Mouse (Mus musculus) cerebellum, postnatal 10 days (tissue): ENCODE measurements at regions not wholly inside any gene's neighbourhood (a gene's known extent, or its start where the extent isn't known, plus 50 kb on each side); places are given as distances from the start of the nearest gene placed in this dataset.

ENCODE experiments used
- DNase-seq, 2 experiments: peaks; one replicate each; pipeline ENCODE4 v3.0.0; 2021; ENCODE audit warnings: mixed read lengths in 2 of 2

- DNase-seq, result peak; percentile 7 to 12
Observed at GRCm38 (mm10) chr15:51104362-51104761, 2780.3 kb upstream of the Gm7489 start.

- DNase-seq, result no peak
Observed at GRCm38 (mm10) chr15:51104796-51105195, 2779.9 kb upstream of the Gm7489 start.

GRCm38 (mm10) chr15:51105359-51106008 lies 2779.2 kb upstream of the Gm7489 start:
- DNase-seq, result no peak

GRCm38 (mm10) chr15:51110186-51110585 lies 2774.5 kb upstream of the Gm7489 start:
- DNase-seq, result no peak

GRCm38 (mm10) chr15:51125896-51126295 lies 2758.8 kb upstream of the Gm7489 start:
- DNase-seq, result no peak

GRCm38 (mm10) chr15:51131017-51131416 lies 2753.7 kb upstream of the Gm7489 start:
- peak in 1 of 2 experiments; percentile 13 for DNase-seq

GRCm38 (mm10) chr15:51136121-51136520 lies 2748.6 kb upstream of the Gm7489 start:
- DNase-seq, result no peak

GRCm38 (mm10) chr15:51139507-51139906 lies 2745.2 kb upstream of the Gm7489 start:
- DNase-seq, result no peak

GRCm38 (mm10) chr15:51173976-51174620 lies 2710.6 kb upstream of the Gm7489 start:
- no peak for DNase-seq

GRCm38 (mm10) chr15:51176466-51176865 lies 2708.2 kb upstream of the Gm7489 start:
- peak; percentile 34 to 40 for DNase-seq

- DNase-seq, result no peak
Observed at GRCm38 (mm10) chr15:51189134-51189533, 2695.6 kb upstream of the Gm7489 start.

GRCm38 (mm10) chr15:51197466-51198158 lies 2687.1 kb upstream of the Gm7489 start:
- no peak for DNase-seq

GRCm38 (mm10) chr15:51203351-51203750 lies 2681.4 kb upstream of the Gm7489 start:
- DNase-seq, result peak; percentile 1

GRCm38 (mm10) chr15:51206050-51206449 lies 2678.7 kb upstream of the Gm7489 start:
- DNase-seq, result no peak

- no peak for DNase-seq
Observed at GRCm38 (mm10) chr15:51206773-51207172, 2677.9 kb upstream of the Gm7489 start.

GRCm38 (mm10) chr15:51234873-51235272 lies 2649.8 kb upstream of the Gm7489 start:
- DNase-seq, result no peak

GRCm38 (mm10) chr15:51244596-51244995 lies 2640.1 kb upstream of the Gm7489 start:
- DNase-seq, result peak; percentile 13 to 22

- DNase-seq, result no peak
Observed at GRCm38 (mm10) chr15:51247259-51247658, 2637.4 kb upstream of the Gm7489 start.

GRCm38 (mm10) chr15:51248034-51248788 lies 2636.5 kb upstream of the Gm7489 start:
- DNase-seq, result no peak

GRCm38 (mm10) chr15:51248789-51249040 lies 2636.0 kb upstream of the Gm7489 start:
- no peak for DNase-seq

GRCm38 (mm10) chr15:51254143-51254542 lies 2630.6 kb upstream of the Gm7489 start:
- DNase-seq, result no peak

- DNase-seq, result no peak
Observed at GRCm38 (mm10) chr15:51255203-51255615, 2629.5 kb upstream of the Gm7489 start.

GRCm38 (mm10) chr15:51256681-51257080 lies 2628.0 kb upstream of the Gm7489 start:
- DNase-seq, result peak; percentile 6 to 27
